Mouse (Mus musculus) CH12.LX (cell line): ENCODE results near the gene 1700020A23Rik. TPM values are rescaled to one million over a fixed set of nuclear protein-coding genes. Genes with fewer than 3 reads are reported as not detected.

Experiments used
- DNase-seq: peaks from one replicate; pipeline ENCODE4 v3.0.0-alpha.2; 2013; ENCODE audit errors: extremely low read depth
- H3K27ac ChIP-seq: 2 replicates; pipeline ENCODE4 v1.5.1; 2012; ENCODE audit warnings: low read depth, mild to moderate bottlenecking, control low read depth, moderate library complexity; ENCODE audit not compliant: insufficient read depth
- H3K27me3 ChIP-seq: replicated peaks from 2 replicates; pipeline ENCODE3; 2012; ENCODE audit warnings: inconsistent platforms
- H3K36me3 ChIP-seq, 2 experiments: replicated peaks in 1 of 2; 2 replicates each; pipeline versions ENCODE3 to v1.6.1; 2012; ENCODE audit warnings: inconsistent platforms in 1 of 2, low read length in 1 of 2, mild to moderate bottlenecking in 1 of 2, mixed read lengths in 1 of 2, moderate library complexity in 1 of 2; ENCODE audit not compliant: control insufficient read depth in 1 of 2, insufficient read depth in 1 of 2
- H3K4me1 ChIP-seq, 2 experiments: 2 replicates each; pipeline ENCODE4 v1.6.1; 2012; ENCODE audit warnings: inconsistent platforms in 1 of 2, moderate library complexity in 1 of 2; ENCODE audit not compliant: insufficient read depth in 2 of 2, control insufficient read depth in 1 of 2
- H3K4me2 ChIP-seq: 2 replicates; pipeline ENCODE4 v1.6.1; 2012; ENCODE audit warnings: low read depth, mild to moderate bottlenecking, control low read depth; ENCODE audit not compliant: poor library complexity, insufficient read depth, severe bottlenecking
- H3K4me3 ChIP-seq, 3 experiments: fragments of 150-350 bp in 1 of 3; sonication (generic) in 1 of 3; replicated peaks in 1 of 3; 2 replicates each; pipeline versions ENCODE3 to v1.5.1; 2011 to 2012; ENCODE audit warnings: low read depth in 2 of 3, low read length in 2 of 3, mild to moderate bottlenecking in 2 of 3, moderate library complexity in 2 of 3, control low read depth in 1 of 3, improper control_type of control experiment in 1 of 3, inconsistent platforms in 1 of 3, mixed read lengths in 1 of 3; ENCODE audit not compliant: poor library complexity in 1 of 3
- H3K79me2 ChIP-seq: replicated peaks from 2 replicates; pipeline ENCODE4 v1.6.1; 2012; ENCODE audit warnings: mild to moderate bottlenecking, moderate library complexity; ENCODE audit not compliant: control insufficient read depth, poor library complexity, insufficient read depth, severe bottlenecking; ENCODE audit errors: extremely low read depth
- H3K9ac ChIP-seq: 2 replicates; pipeline ENCODE4 v1.6.1; 2012; ENCODE audit warnings: low read depth, mild to moderate bottlenecking, control low read depth, moderate library complexity; ENCODE audit not compliant: insufficient read depth
- H3K9me3 ChIP-seq: replicated peaks from 2 replicates; pipeline ENCODE3; 2012; ENCODE audit warnings: low read length, inconsistent platforms, mixed read lengths
- BHLHE40 ChIP-seq: IDR thresholded peaks from 2 replicates; pipeline ENCODE4 v1.6.1; 2011; ENCODE audit warnings: mild to moderate bottlenecking, low read depth, low read length, improper control_type of control experiment
- E2F4 ChIP-seq: IDR thresholded peaks from 2 replicates; pipeline ENCODE4 v1.6.1; 2011; ENCODE audit warnings: low read depth, low read length, improper control_type of control experiment; ENCODE audit not compliant: insufficient replicate concordance
- ETS1 ChIP-seq: conservative IDR thresholded peaks from 2 replicates; pipeline ENCODE4 v1.6.1; 2012; ENCODE audit warnings: low read depth, mild to moderate bottlenecking, inconsistent platforms, low read length, improper control_type of control experiment, moderate library complexity
- GABPA ChIP-seq: IDR thresholded peaks from 2 replicates; pipeline ENCODE4 v1.6.1; 2012; ENCODE audit warnings: low read depth, low read length, improper control_type of control experiment, inconsistent platforms; ENCODE audit not compliant: insufficient replicate concordance
- JUND ChIP-seq: conservative IDR thresholded peaks from 2 replicates; pipeline ENCODE4 v1.6.1; 2011; ENCODE audit warnings: low read depth, low read length, improper control_type of control experiment
- KAT2A ChIP-seq: IDR thresholded peaks from 2 replicates; pipeline ENCODE4 v1.6.1; 2012; ENCODE audit warnings: low read length, improper control_type of control experiment, inconsistent platforms; ENCODE audit not compliant: insufficient replicate concordance
- MAFK ChIP-seq: IDR thresholded peaks from 2 replicates; pipeline ENCODE4 v1.6.1; 2011; ENCODE audit warnings: low read length, improper control_type of control experiment; ENCODE audit not compliant: insufficient replicate concordance
- MAX ChIP-seq: IDR thresholded peaks from 2 replicates; pipeline ENCODE4 v1.6.1; 2011; ENCODE audit warnings: low read length, improper control_type of control experiment
- MAZ ChIP-seq: IDR thresholded peaks from 2 replicates; pipeline ENCODE4 v1.6.1; 2012; ENCODE audit warnings: low read depth, mild to moderate bottlenecking, inconsistent platforms, low read length, improper control_type of control experiment, moderate library complexity
- NELFE ChIP-seq: IDR thresholded peaks from 2 replicates; pipeline ENCODE4 v1.6.1; 2011; ENCODE audit warnings: low read depth, low read length, improper control_type of control experiment
- PAX5 ChIP-seq: IDR thresholded peaks from 2 replicates; pipeline ENCODE4 v1.6.1; 2012; ENCODE audit warnings: low read length, inconsistent platforms, mixed read lengths
- POLR2AphosphoS2 ChIP-seq: IDR thresholded peaks from 2 replicates; pipeline ENCODE4 v1.6.1; 2011; ENCODE audit warnings: low read depth, low read length, improper control_type of control experiment
- TBP ChIP-seq: conservative IDR thresholded peaks from 2 replicates; pipeline ENCODE4 v1.6.1; 2011; ENCODE audit warnings: low read depth, low read length, improper control_type of control experiment
- TCF12 ChIP-seq: IDR thresholded peaks from 2 replicates; pipeline ENCODE4 v1.6.1; 2014; ENCODE audit warnings: low read depth, mild to moderate bottlenecking, inconsistent platforms, low read length, improper control_type of control experiment
- UBTF ChIP-seq: IDR thresholded peaks from 2 replicates; pipeline ENCODE4 v1.6.1; 2012; ENCODE audit warnings: low read depth, mild to moderate bottlenecking, inconsistent platforms, low read length, improper control_type of control experiment, moderate library complexity
- USF1 ChIP-seq: IDR thresholded peaks from 2 replicates; pipeline ENCODE4 v1.6.1; 2014; ENCODE audit warnings: low read depth, mild to moderate bottlenecking, inconsistent platforms, low read length, improper control_type of control experiment
- ZKSCAN1 ChIP-seq: IDR thresholded peaks from 2 replicates; pipeline ENCODE4 v1.6.1; 2012; ENCODE audit warnings: low read depth, inconsistent platforms, low read length, improper control_type of control experiment, borderline replicate concordance
- ZMIZ1 ChIP-seq: IDR thresholded peaks from 2 replicates; pipeline ENCODE4 v1.6.1; 2012; ENCODE audit warnings: low read depth, mild to moderate bottlenecking, inconsistent platforms, low read length, improper control_type of control experiment
- ZNF384 ChIP-seq: IDR thresholded peaks from 2 replicates; pipeline ENCODE4 v1.6.1; 2012; ENCODE audit warnings: low read depth, low read length, improper control_type of control experiment, inconsistent platforms
- dilution Hi-C: fragments of 300-500 bp; cut with MboI; formaldehyde crosslinking; loops from 2 replicates; pipeline ENCODE4 v1.14.3; 2020; ENCODE audit warnings: low sequenced_read_pairs; ENCODE audit not compliant: extremely low pct_unique_long_range_greater_than_20kb, extremely low pct_ligation_motif_present
- in situ Hi-C: fragments of 300-500 bp; cut with MboI; formaldehyde crosslinking; loops from 3 replicates; pipeline ENCODE4 v1.14.3; 2019; ENCODE audit warnings: low sequenced_read_pairs, low pct_ligation_motif_present, low pct_unique_long_range_greater_than_20kb, mixed read lengths
- polyA plus RNA-seq: library from polyadenylated mRNA; unstranded; fragments of >175 nt; gene quantifications from 2 replicates; pipeline ENCODE4 v1.2.1, GENCODE M21; 2012; ENCODE audit warnings: low read depth; ENCODE audit not compliant: insufficient read length
- total RNA-seq, 2 experiments: library from RNA; depleted of rRNA; stranded (reverse); fragments of 300-350 nt in 1 of 2; fragments of >200 nt in 1 of 2; gene quantifications; 2 replicates each; pipeline ENCODE4 v1.2.3; 2012 to 2014

Gene 1700020A23Rik
- total and polyA plus RNA-seq, 3 experiments, result not detected

DNA sequence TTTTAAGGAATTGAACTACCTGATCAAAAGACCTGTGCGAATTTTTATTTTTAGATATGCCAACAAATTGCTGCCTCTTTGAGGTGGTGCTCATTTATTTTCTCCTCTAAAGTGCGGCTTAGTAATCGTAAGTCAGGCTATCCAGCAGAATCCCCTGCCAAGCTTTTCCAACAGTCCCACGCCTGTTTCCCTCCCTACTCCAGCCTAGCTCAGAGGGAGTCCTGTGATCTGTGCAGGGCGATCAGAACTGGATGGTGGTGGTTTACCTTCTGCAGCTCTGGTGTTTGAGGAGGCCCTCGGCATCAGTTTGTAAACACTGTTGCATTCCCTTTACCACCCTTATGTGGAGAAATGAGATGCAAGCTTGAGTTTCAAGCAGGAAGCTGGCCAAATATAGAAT lies 48.4 kb downstream of the 1700020A23Rik start:
- no peak overlapping the region for H3K9ac ChIP-seq
- no peak for DNase-seq
- H3K79me2 ChIP-seq, result peaks cover 24% of the 10 kb centered on the region
- no peaks in the 10 kb centered on the region for H3K27me3 ChIP-seq
- in situ Hi-C loops, result no loop called here
- no peak overlapping the region for H3K4me3 ChIP-seq
- H3K4me2 ChIP-seq, result no peak overlapping the region
- no peaks in the 10 kb centered on the region for H3K9me3 ChIP-seq
- H3K4me1 ChIP-seq, result peaks cover 0 to 32% of the 10 kb centered on the region in 2 experiments; a peak in 2 of 4 replicates
- H3K36me3 ChIP-seq, result peaks cover 0 to 14% of the 10 kb centered on the region in 2 experiments
- H3K27ac ChIP-seq, result no peak overlapping the region
- dilution Hi-C loops, result no loop called here
- TF ChIP-seq POLR2AphosphoS2 (no peak), ZNF384 (no peak), MAFK (no peak), BHLHE40 (no peak), UBTF (no peak), KAT2A (no peak), ETS1 (no peak), PAX5 (no peak), NELFE (no peak), MAZ (no peak), ZKSCAN1 (no peak), TBP (no peak), ZMIZ1 (no peak), GABPA (no peak), TCF12 (no peak), USF1 (no peak)

DNA sequence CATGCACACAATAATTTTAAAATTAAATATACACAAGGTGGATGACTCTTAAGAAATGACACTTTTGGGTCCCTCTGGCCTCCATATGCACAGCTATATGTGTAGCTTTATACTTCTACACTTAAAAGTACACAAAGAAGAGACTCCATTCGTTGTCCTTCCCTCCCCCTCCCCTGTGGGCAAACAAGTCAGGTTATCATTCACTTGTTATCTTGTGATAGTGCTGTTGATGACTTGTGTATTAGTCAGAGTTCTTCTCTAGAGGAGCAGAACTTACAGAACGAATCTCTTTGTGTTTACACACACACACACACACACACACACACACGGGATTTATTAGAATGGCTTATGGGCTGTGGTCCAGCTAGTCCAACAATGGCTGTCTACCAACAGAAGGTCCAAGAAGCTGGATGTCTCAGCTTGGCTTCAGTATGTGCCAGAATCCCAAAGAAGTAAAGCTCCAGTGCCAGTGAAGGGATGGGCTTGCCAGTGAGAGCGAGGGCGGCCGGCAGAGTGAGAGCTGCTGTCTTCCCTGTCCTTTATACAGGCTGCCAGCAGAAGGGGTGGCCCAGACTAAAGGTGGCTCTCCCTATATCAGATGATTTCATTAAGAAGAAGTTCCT lies 49.8 kb downstream of the 1700020A23Rik start:
- no peaks in the 10 kb centered on the region for H3K9me3 ChIP-seq
- DNase-seq, result no peak
- TF ChIP-seq MAX (no peak), POLR2AphosphoS2 (no peak), E2F4 (no peak), JUND (no peak)
- TF ChIP-seq, all 38 proteins: peak for 0
- H3K36me3 ChIP-seq, result peaks cover 0 to 24% of the 10 kb centered on the region in 2 experiments
- in situ Hi-C loops (no loop called here), dilution Hi-C loops (no loop called here)
- H3K27me3 ChIP-seq, result no peaks in the 10 kb centered on the region
- H3K27ac ChIP-seq, result no peak overlapping the region
- no peak overlapping the region for H3K4me3 ChIP-seq
- peaks cover 24% of the 10 kb centered on the region for H3K79me2 ChIP-seq
- H3K4me1 ChIP-seq, result peaks cover 0 to 24% of the 10 kb centered on the region in 2 experiments; a peak in 2 of 4 replicates
- H3K9ac ChIP-seq, result no peak overlapping the region
- no peak overlapping the region for H3K4me2 ChIP-seq

Other genes with a start within 250 kb of the 1700020A23Rik start
- 422 and 534 TPM in 2 replicates for gene Snrpb, start 225.9 kb upstream of the 1700020A23Rik start, total RNA-seq (2012; rRNA removed)
- gene Snrpb, start 225.9 kb upstream of the 1700020A23Rik start, total RNA-seq (2014; rRNA removed), result 515 and 524 TPM in 2 replicates
- 318 and 413 TPM in 2 replicates for gene Snrpb, start 225.9 kb upstream of the 1700020A23Rik start, polyA plus RNA-seq
- not detected in 2 replicates for gene Tmc2, start 210.1 kb upstream of the 1700020A23Rik start, total RNA-seq (2012; rRNA removed)
- gene Tmc2, start 210.1 kb upstream of the 1700020A23Rik start, total RNA-seq (2014; rRNA removed), result not detected in 2 replicates
- gene Tmc2, start 210.1 kb upstream of the 1700020A23Rik start, polyA plus RNA-seq, result not detected in 2 replicates
- gene Nop56, start 130.8 kb upstream of the 1700020A23Rik start, total RNA-seq (2012; rRNA removed), result 523 and 663 TPM in 2 replicates
- 725 and 772 TPM in 2 replicates for gene Nop56, start 130.8 kb upstream of the 1700020A23Rik start, total RNA-seq (2014; rRNA removed)
- gene Nop56, start 130.8 kb upstream of the 1700020A23Rik start, polyA plus RNA-seq, result 1,109 and 1,141 TPM in 2 replicates
- 134 TPM in 2 replicates for gene Idh3b, start 120.7 kb upstream of the 1700020A23Rik start, total RNA-seq (2012; rRNA removed)
- 160 and 179 TPM in 2 replicates for gene Idh3b, start 120.7 kb upstream of the 1700020A23Rik start, total RNA-seq (2014; rRNA removed)
- 220 and 315 TPM in 2 replicates for gene Idh3b, start 120.7 kb upstream of the 1700020A23Rik start, polyA plus RNA-seq
- gene Ebf4, start 110.1 kb upstream of the 1700020A23Rik start, total RNA-seq (2012; rRNA removed), result 0.13 TPM in 1 of 2 replicates, not detected in the other
- not detected in 2 replicates for gene Ebf4, start 110.1 kb upstream of the 1700020A23Rik start, total RNA-seq (2014; rRNA removed)
- gene Ebf4, start 110.1 kb upstream of the 1700020A23Rik start, polyA plus RNA-seq, result 0.10 TPM in 1 of 2 replicates, not detected in the other
- 0.08 and 0.13 TPM in 2 replicates for gene Cpxm1, start 7.7 kb upstream of the 1700020A23Rik start, total RNA-seq (2012; rRNA removed)
- gene Cpxm1, start 7.7 kb upstream of the 1700020A23Rik start, total RNA-seq (2014; rRNA removed), result 0.20 and 0.35 TPM in 2 replicates
- 0.27 and 0.31 TPM in 2 replicates for gene Cpxm1, start 7.7 kb upstream of the 1700020A23Rik start, polyA plus RNA-seq
- gene Gm28372, start within 50 bp of the 1700020A23Rik start, total RNA-seq (2012; rRNA removed), result not detected in 2 replicates
- gene Gm28372, start within 50 bp of the 1700020A23Rik start, total RNA-seq (2014; rRNA removed), result not detected in 2 replicates
- gene Gm28372, start within 50 bp of the 1700020A23Rik start, polyA plus RNA-seq, result 0.23 TPM in 1 of 2 replicates, not detected in the other
- gene Tmem239, start 1.2 kb downstream of the 1700020A23Rik start, total RNA-seq (2012; rRNA removed), result not detected in 2 replicates
- gene Tmem239, start 1.2 kb downstream of the 1700020A23Rik start, total RNA-seq (2014; rRNA removed), result not detected in 2 replicates
- gene Tmem239, start 1.2 kb downstream of the 1700020A23Rik start, polyA plus RNA-seq, result not detected in 2 replicates
- gene Vps16, start 19.1 kb downstream of the 1700020A23Rik start, total RNA-seq (2012; rRNA removed), result 105 and 119 TPM in 2 replicates
- 76.7 and 98.4 TPM in 2 replicates for gene Vps16, start 19.1 kb downstream of the 1700020A23Rik start, total RNA-seq (2014; rRNA removed)
- 113 and 141 TPM in 2 replicates for gene Vps16, start 19.1 kb downstream of the 1700020A23Rik start, polyA plus RNA-seq
- 13.3 and 15.3 TPM in 2 replicates for gene Pced1a, start 19.4 kb downstream of the 1700020A23Rik start, total RNA-seq (2012; rRNA removed)
- gene Pced1a, start 19.4 kb downstream of the 1700020A23Rik start, total RNA-seq (2014; rRNA removed), result 9.6 and 11.6 TPM in 2 replicates
- 15.6 and 17.1 TPM in 2 replicates for gene Pced1a, start 19.4 kb downstream of the 1700020A23Rik start, polyA plus RNA-seq
- gene Ptpra, start 45.0 kb downstream of the 1700020A23Rik start, total RNA-seq (2012; rRNA removed), result 36.0 and 38.5 TPM in 2 replicates
- gene Ptpra, start 45.0 kb downstream of the 1700020A23Rik start, total RNA-seq (2014; rRNA removed), result 38.5 and 40.4 TPM in 2 replicates
- 67.5 and 73.3 TPM in 2 replicates for gene Ptpra, start 45.0 kb downstream of the 1700020A23Rik start, polyA plus RNA-seq
- gene Mrps26, start 158.5 kb downstream of the 1700020A23Rik start, total RNA-seq (2012; rRNA removed), result 68.7 and 83.2 TPM in 2 replicates
- 71.4 and 74.7 TPM in 2 replicates for gene Mrps26, start 158.5 kb downstream of the 1700020A23Rik start, total RNA-seq (2014; rRNA removed)
- gene Mrps26, start 158.5 kb downstream of the 1700020A23Rik start, polyA plus RNA-seq, result 101 and 137 TPM in 2 replicates
- gene Oxt, start 170.9 kb downstream of the 1700020A23Rik start, total RNA-seq (2012; rRNA removed), result not detected in 2 replicates
- gene Oxt, start 170.9 kb downstream of the 1700020A23Rik start, total RNA-seq (2014; rRNA removed), result not detected in 2 replicates
- not detected in 2 replicates for gene Oxt, start 170.9 kb downstream of the 1700020A23Rik start, polyA plus RNA-seq
- gene Avp, start 177.3 kb downstream of the 1700020A23Rik start, total RNA-seq (2012; rRNA removed), result not detected in 2 replicates
- not detected in 2 replicates for gene Avp, start 177.3 kb downstream of the 1700020A23Rik start, total RNA-seq (2014; rRNA removed)
- gene Avp, start 177.3 kb downstream of the 1700020A23Rik start, polyA plus RNA-seq, result not detected in 2 replicates
- gene Fastkd5, start 224.8 kb downstream of the 1700020A23Rik start, total RNA-seq (2012; rRNA removed), result 6.0 and 9.7 TPM in 2 replicates
- gene Fastkd5, start 224.8 kb downstream of the 1700020A23Rik start, total RNA-seq (2014; rRNA removed), result 13.4 and 14.8 TPM in 2 replicates
- 7.3 and 9.1 TPM in 2 replicates for gene Fastkd5, start 224.8 kb downstream of the 1700020A23Rik start, polyA plus RNA-seq
- 6.0 and 7.0 TPM in 2 replicates for gene Ubox5, start 224.8 kb downstream of the 1700020A23Rik start, total RNA-seq (2012; rRNA removed)
- gene Ubox5, start 224.8 kb downstream of the 1700020A23Rik start, total RNA-seq (2014; rRNA removed), result 4.6 and 5.5 TPM in 2 replicates
- gene Ubox5, start 224.8 kb downstream of the 1700020A23Rik start, polyA plus RNA-seq, result 10.2 and 10.6 TPM in 2 replicates
- 3.7 and 3.9 TPM in 2 replicates for gene Lzts3, start 237.5 kb downstream of the 1700020A23Rik start, total RNA-seq (2012; rRNA removed)
- gene Lzts3, start 237.5 kb downstream of the 1700020A23Rik start, total RNA-seq (2014; rRNA removed), result 1.2 and 1.5 TPM in 2 replicates
- gene Lzts3, start 237.5 kb downstream of the 1700020A23Rik start, polyA plus RNA-seq, result 3.6 and 4.2 TPM in 2 replicates